Mouse (Mus musculus) G1E (cell line): ENCODE measurements around the gene Sh3rf1.

Experiments
- CTCF ChIP-seq: IDR thresholded peaks from 2 replicates; pipeline ENCODE4 v1.5.1; 2012; ENCODE audit warnings: low read depth, low read length, inconsistent platforms, mixed read lengths
- GATA1 ChIP-seq: IDR thresholded peaks from 2 replicates; pipeline ENCODE4 v1.6.1; 2012; ENCODE audit warnings: borderline replicate concordance, low read length, inconsistent platforms, mixed read lengths
- POLR2AphosphoS5 ChIP-seq: IDR thresholded peaks from 2 replicates; pipeline ENCODE4 v1.6.1; 2012; ENCODE audit warnings: low read depth, low read length, inconsistent platforms; ENCODE audit not compliant: insufficient replicate concordance
- TAL1 ChIP-seq: conservative IDR thresholded peaks from 2 replicates; pipeline ENCODE4 v1.6.1; 2012; ENCODE audit warnings: low read depth, low read length, inconsistent platforms, mixed read lengths

GRCm38 (mm10) chr8:61208719-61209118 lies 15.0 kb upstream of the Sh3rf1 start:
- TF ChIP-seq CTCF (no peak), GATA1 (no peak), TAL1 (no peak), POLR2AphosphoS5 (no peak)
